Mouse (Mus musculus) splenic B cell, adult 2 months (primary cell): ENCODE measurements around the gene Rpia.

ENCODE experiments used
- DNase-seq: peaks from one replicate; pipeline ENCODE4 v3.0.0-alpha.2; 2011; ENCODE audit warnings: low read depth, low spot score
- H3K27me3 ChIP-seq: 2 replicates; pipeline ENCODE4 v1.6.1; 2012; ENCODE audit warnings: mild to moderate bottlenecking, low read length, moderate library complexity, mixed read lengths; ENCODE audit not compliant: control insufficient read depth, poor library complexity, insufficient read depth, severe bottlenecking
- H3K36me3 ChIP-seq: 2 replicates; pipeline ENCODE4 v1.6.1; 2012; ENCODE audit warnings: mild to moderate bottlenecking, low read length, moderate library complexity, mixed read lengths; ENCODE audit not compliant: control insufficient read depth, poor library complexity, insufficient read depth, severe bottlenecking

The Rpia gene

DNA sequence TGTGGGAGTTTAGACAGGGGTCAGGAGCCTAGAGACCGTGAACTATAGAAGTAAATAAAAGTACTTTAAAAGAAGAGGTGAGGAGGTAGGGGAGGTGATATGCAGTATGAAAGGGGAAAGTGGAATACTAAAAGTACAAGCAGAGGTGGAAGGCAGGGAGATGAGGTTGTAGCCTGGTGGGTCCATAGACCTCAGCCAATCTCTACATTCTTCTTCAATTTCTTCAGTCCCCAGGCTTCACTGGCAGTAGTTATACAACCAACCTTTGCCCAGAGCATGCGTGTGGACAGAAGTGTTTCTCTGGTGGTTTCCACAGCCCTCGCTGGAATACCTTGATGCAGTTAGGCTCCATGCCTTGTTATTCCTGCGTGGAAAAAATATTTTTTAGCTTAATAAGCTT, 73.9 kb downstream of the Rpia start:
- Histone ChIP-seq H3K27me3 (no peaks in the 10 kb centered on the region), H3K36me3 (peaks cover 8% of the 10 kb centered on the region)

GRCm38 (mm10) chr6:70716701-70717393, 75.2 kb downstream of the Rpia start:
- peak; percentile 33 for DNase-seq
- Histone ChIP-seq H3K36me3 (no peaks in the 10 kb centered on the region), H3K27me3 (no peaks in the 10 kb centered on the region)

More for the DNA sequence above, 73.9 kb downstream of the Rpia start:
- DNase-seq: peak; percentile 5
